Mouse (Mus musculus) embryonic fibroblast, embryonic 13.5 days (primary cell): ENCODE measurements around the gene Glis2. TPM values are rescaled to one million over a fixed set of nuclear protein-coding genes. Genes with fewer than 3 reads are reported as not detected.
A peak's percentile ranks its signal among the peaks of the same experiment; 100 is the strongest.

Experiments used
- H3K27ac ChIP-seq: 2 replicates; pipeline ENCODE4 v1.5.1; 2012; ENCODE audit warnings: low read length, control low read depth, inconsistent platforms; ENCODE audit not compliant: insufficient read depth
- H3K4me1 ChIP-seq: 2 replicates; pipeline ENCODE4 v1.6.1; 2011; ENCODE audit warnings: low read length; ENCODE audit not compliant: control insufficient read depth, insufficient read depth
- H3K4me3 ChIP-seq: 2 replicates; pipeline ENCODE4 v1.5.1; 2011; ENCODE audit warnings: mild to moderate bottlenecking, control low read depth, low read length; ENCODE audit not compliant: insufficient read depth
- CTCF ChIP-seq: IDR thresholded peaks from 2 replicates; pipeline ENCODE4 v1.5.1; 2011; ENCODE audit warnings: mild to moderate bottlenecking, control low read depth, low read length, moderate library complexity, borderline replicate concordance; ENCODE audit not compliant: insufficient read depth
- POLR2A ChIP-seq: IDR thresholded peaks from 2 replicates; pipeline ENCODE4 v1.6.1; 2011; ENCODE audit warnings: low read depth, mild to moderate bottlenecking, control low read depth, low read length, moderate library complexity
- polyA plus RNA-seq: library from polyadenylated mRNA; stranded (reverse); fragments of >200 nt; gene quantifications from 2 replicates; pipeline ENCODE4 v1.2.4, GENCODE M21; 2011; ENCODE audit warnings: low read depth; ENCODE audit not compliant: missing spikeins, insufficient read length

Gene Glis2
- polyA plus RNA-seq, 1 experiment = 64.0 TPM

GRCm38 (mm10) chr16:4643670-4644419 lies 49.3 kb downstream of the Glis2 start:
- peaks cover 34% of the 10 kb centered on the region for H3K4me1 ChIP-seq
- TF ChIP-seq CTCF (no peak), POLR2A (peak; percentile 11; the same call in 1 of the 2 replicates)
- peak overlapping the region; percentile 98 for H3K27ac ChIP-seq

GRCm38 (mm10) chr16:4645867-4646266 lies 51.4 kb downstream of the Glis2 start:
- Histone ChIP-seq H3K27ac (peak overlapping the region; percentile 83; the same call in 1 of the 2 replicates), H3K4me3 (no peak overlapping the region), H3K4me1 (peaks cover 37% of the 10 kb centered on the region)
- no peak for TF ChIP-seq CTCF
- no peak for TF ChIP-seq POLR2A

More at GRCm38 (mm10) chr16:4643670-4644419, 49.3 kb downstream of the Glis2 start:
- H3K4me3 ChIP-seq = no peak overlapping the region

GRCm38 (mm10) chr16:4646831-4647230 lies 52.3 kb downstream of the Glis2 start:
- no peak for TF ChIP-seq CTCF
- TF ChIP-seq POLR2A = no peak
- H3K27ac ChIP-seq = peak overlapping the region; percentile 83
- H3K4me3 ChIP-seq = no peak overlapping the region
- H3K4me1 ChIP-seq = peaks cover 44% of the 10 kb centered on the region

- peak overlapping the region; percentile 83 for H3K27ac ChIP-seq
- H3K4me1 ChIP-seq = peaks cover 52% of the 10 kb centered on the region
- H3K4me3 ChIP-seq = no peak overlapping the region
- TF ChIP-seq CTCF = no peak
- no peak for TF ChIP-seq POLR2A
Measured at GRCm38 (mm10) chr16:4647651-4648141, 53.2 kb downstream of the Glis2 start.

- Histone ChIP-seq H3K4me3 (no peak overlapping the region), H3K27ac (peak overlapping the region; percentile 83), H3K4me1 (peaks cover 52% of the 10 kb centered on the region)
- TF ChIP-seq CTCF = no peak
- no peak for TF ChIP-seq POLR2A
Measured at GRCm38 (mm10) chr16:4648416-4649023, 54.0 kb downstream of the Glis2 start.

GRCm38 (mm10) chr16:4649211-4649610 lies 54.7 kb downstream of the Glis2 start:
- no peak overlapping the region for H3K4me3 ChIP-seq
- TF ChIP-seq POLR2A (no peak), CTCF (no peak)
- H3K4me1 ChIP-seq = peaks cover 48% of the 10 kb centered on the region
- 0 out of 2 replicates have a peak overlapping the region, but pooled peaks have one; percentile 83 for H3K27ac ChIP-seq

- Histone ChIP-seq H3K4me1 (peaks cover 45% of the 10 kb centered on the region), H3K27ac (peak overlapping the region; percentile 70)
- TF ChIP-seq POLR2A (no peak), CTCF (no peak)
Measured at GRCm38 (mm10) chr16:4649692-4650091, 55.2 kb downstream of the Glis2 start.

GRCm38 (mm10) chr16:4650161-4650560 lies 55.6 kb downstream of the Glis2 start:
- Histone ChIP-seq H3K4me3 (no peak overlapping the region), H3K4me1 (peaks cover 45% of the 10 kb centered on the region), H3K27ac (peak overlapping the region; percentile 70)
- no peak for TF ChIP-seq POLR2A
- TF ChIP-seq CTCF = no peak

More at GRCm38 (mm10) chr16:4649692-4650091, 55.2 kb downstream of the Glis2 start:
- no peak overlapping the region for H3K4me3 ChIP-seq

- H3K4me3 ChIP-seq = no peak overlapping the region
- TF ChIP-seq CTCF = no peak
- 0 out of 2 replicates have a peak, but pooled peaks have one; percentile 14 for TF ChIP-seq POLR2A
- H3K27ac ChIP-seq = peak overlapping the region; percentile 70
- H3K4me1 ChIP-seq = peaks cover 45% of the 10 kb centered on the region
Measured at GRCm38 (mm10) chr16:4651081-4651480, 56.6 kb downstream of the Glis2 start.

GRCm38 (mm10) chr16:4651624-4652023 lies 57.1 kb downstream of the Glis2 start:
- H3K27ac ChIP-seq = peak overlapping the region; percentile 70
- TF ChIP-seq POLR2A (no peak), CTCF (no peak)
- peaks cover 42% of the 10 kb centered on the region for H3K4me1 ChIP-seq
- H3K4me3 ChIP-seq = no peak overlapping the region
